Mouse (Mus musculus): ENCODE data around the gene Col12a1. TPM values are rescaled to one million over a fixed set of nuclear protein-coding genes. Genes with fewer than 3 reads are reported as not detected.

The Col12a1 gene
- polyA plus RNA-seq (2015; fragmentation: Nextera tagmentation; extraction: Ambion mirVana) = 21.6 and 31.0 TPM in 2 replicates

DNA sequence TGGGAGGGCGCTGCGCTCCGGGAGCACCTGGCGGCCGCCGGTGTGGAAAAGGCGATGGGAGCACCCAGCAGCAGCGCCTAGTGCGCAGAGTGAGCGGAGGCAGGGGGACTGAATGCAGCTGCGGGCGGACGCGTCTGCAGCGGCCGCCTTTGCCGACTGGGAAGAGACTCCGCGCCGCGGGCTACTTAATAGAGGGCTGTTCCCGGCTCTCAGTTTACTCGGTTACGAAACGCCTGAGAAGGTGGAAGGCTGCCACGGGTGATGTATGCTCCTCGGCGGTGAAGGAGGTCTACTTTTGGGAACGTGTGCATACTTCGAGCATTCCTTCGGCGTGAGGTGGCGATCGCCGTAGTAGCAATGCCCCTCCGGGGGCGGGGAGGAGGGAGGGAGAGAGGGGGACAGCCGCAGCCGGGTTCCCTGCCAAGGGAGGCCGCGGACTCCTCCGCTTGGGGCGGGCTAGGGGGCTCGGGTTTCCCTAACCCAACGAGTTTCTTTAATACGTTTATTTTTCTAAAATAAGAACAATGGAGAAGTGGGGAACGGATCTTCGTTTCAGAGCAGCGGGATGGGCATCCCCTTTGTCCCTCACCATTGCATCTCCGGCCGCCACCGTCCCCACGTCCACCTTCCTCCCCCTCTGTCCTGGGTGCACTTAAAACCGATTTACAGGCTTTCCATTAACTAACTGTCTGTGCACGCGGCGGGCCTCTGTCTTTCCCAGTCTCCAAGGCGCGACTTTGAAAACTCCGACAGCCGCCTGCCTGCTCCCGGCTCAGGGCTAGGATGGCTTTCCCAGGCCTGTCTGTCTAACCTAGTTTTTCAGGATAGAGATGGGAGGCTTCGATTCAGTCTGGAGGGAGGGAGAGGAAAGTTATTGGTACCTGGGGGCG is at the start of gene Col12a1:
Gene Col12a1, minus strand, starts transcription at position 351 of the 890 bp plus-strand sequence.
- TF ChIP-seq CTCF (IDR thresholded peaks at IDR 0.05; ENCODE audit: low read depth) = peak; percentile 18
- TF ChIP-seq EP300 (optimal IDR thresholded peaks at IDR 0.05) = no peak
- Histone ChIP-seq H3K9ac (ENCODE audit: low read length) (peak within 1 kb of the TSS; percentile 72), H3K9me3 (ENCODE audit: control insufficient read depth, low read length) (no peaks in the 10 kb centered on the region), H3K4me2 (replicated peaks; ENCODE audit: low read depth) (peak within 1 kb of the TSS; percentile 79), H3K36me3 (ENCODE audit: control insufficient read depth, insufficient read depth, low read length) (no peaks in the 10 kb centered on the region), H3K4me1 (replicated peaks; ENCODE audit: control insufficient read depth, insufficient read depth) (no peaks in the 10 kb centered on the region), H3K27me3 (ENCODE audit: control insufficient read depth, insufficient read depth, low read length) (no peaks in the 10 kb centered on the region), H3K4me3 (ENCODE audit: low read depth, low read length) (peak within 1 kb of the TSS; percentile 62), H3K27ac (replicated peaks) (peak within 1 kb of the TSS; percentile 83)
- DNase-seq (ENCODE audit: low spot score) (peak; percentile 63), ATAC-seq (ENCODE audit: low FRiP score, low TSS enrichment) (peak; percentile 75)
- under 1% methylated on average over 64 of the region's 64 CpGs for WGBS

DNA sequence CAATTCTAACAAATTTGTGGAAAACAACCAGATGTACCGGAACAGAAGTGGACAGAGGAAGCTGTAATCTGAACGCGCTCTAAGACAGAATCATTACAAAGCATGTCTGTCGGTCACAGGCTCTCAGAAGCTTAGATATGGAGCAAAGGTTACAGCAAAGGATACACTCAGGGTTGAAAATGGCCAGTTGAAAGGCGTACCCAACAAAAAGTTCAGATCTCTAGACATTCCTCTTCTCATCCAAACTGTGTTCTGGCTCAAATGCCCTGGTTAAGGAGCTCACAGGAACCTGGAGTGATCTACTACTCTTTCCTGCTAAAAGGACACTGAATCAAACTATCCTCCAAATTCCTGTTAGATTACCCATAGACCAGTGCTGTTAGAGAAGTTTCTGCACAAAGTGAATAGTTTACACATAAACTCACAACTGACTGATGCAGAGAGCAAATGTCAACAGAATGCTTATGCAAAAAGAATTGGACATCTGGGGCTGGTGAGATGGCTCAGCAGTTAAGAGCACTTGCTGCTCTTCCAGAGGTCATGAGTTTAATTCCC is 48.4 kb upstream of the Col12a1 start:
- H3K9ac ChIP-seq (ENCODE audit: low read length) = no peak overlapping the region
- WGBS = 90% methylated on average over 5 of the region's 5 CpGs
- H3K9me3 ChIP-seq (ENCODE audit: control insufficient read depth, low read length) = no peaks in the 10 kb centered on the region
- no peak for ATAC-seq (ENCODE audit: low FRiP score, low TSS enrichment)
- H3K27me3 ChIP-seq (ENCODE audit: control insufficient read depth, insufficient read depth, low read length) = no peaks in the 10 kb centered on the region
- H3K4me1 ChIP-seq (replicated peaks; ENCODE audit: control insufficient read depth, insufficient read depth) = no peaks in the 10 kb centered on the region
- H3K4me3 ChIP-seq (ENCODE audit: low read depth, low read length) = no peak overlapping the region
- no peak for DNase-seq (ENCODE audit: low spot score)
- no peak overlapping the region for H3K4me2 ChIP-seq (replicated peaks; ENCODE audit: low read depth)
- H3K36me3 ChIP-seq (ENCODE audit: control insufficient read depth, insufficient read depth, low read length) = no peaks in the 10 kb centered on the region
- no peak; the same call in 1 of the 2 replicates for TF ChIP-seq CTCF (IDR thresholded peaks at IDR 0.05; ENCODE audit: low read depth)
- TF ChIP-seq EP300 (optimal IDR thresholded peaks at IDR 0.05) = no peak
- no peak overlapping the region for H3K27ac ChIP-seq (replicated peaks)

DNA sequence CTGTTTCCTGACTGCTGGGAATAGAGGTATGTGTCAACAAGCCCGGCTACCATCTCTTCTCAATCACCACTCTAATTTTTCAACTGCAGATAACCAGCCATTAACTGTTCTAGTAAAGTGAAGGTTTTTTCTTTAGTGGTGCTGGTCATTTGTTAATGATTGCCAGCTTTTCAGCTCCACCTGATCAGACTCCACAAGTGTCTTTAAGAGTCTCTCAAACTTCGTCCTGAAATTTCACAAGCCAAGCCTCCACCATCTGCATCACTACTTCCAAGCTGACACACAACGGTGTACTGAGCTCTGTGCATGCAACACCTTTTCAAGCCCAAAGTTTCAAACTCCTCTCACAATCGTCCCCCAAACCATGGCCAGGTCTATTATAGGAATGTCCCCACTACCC is 46.7 kb upstream of the Col12a1 start:
- H3K9ac ChIP-seq (ENCODE audit: low read length) = no peak overlapping the region
- no peak for ATAC-seq (ENCODE audit: low FRiP score, low TSS enrichment)
- 76% methylated on average over 4 of the region's 4 CpGs for WGBS

DNA sequence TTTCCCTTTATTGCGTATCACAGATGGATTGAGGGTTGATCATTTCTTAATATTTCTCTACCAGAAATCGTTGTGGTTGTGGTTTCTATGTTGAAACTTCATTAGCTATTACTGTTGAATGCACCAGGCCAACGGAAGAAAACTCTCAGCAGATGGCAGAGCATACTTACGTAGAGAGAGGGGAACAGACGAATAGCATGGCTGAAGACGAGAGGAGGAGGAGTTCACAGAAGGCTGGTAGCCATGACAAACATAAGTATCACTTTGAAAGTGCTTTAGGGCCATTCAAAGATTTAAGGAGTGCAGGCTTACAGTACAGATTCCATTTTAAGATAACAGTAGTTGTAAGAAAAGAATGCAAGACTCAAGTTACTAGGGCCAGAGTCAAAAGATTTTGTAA is 43.9 kb upstream of the Col12a1 start:
- Histone ChIP-seq H3K4me2 (replicated peaks; ENCODE audit: low read depth) (no peak overlapping the region), H3K4me3 (ENCODE audit: low read depth, low read length) (no peak overlapping the region), H3K27me3 (ENCODE audit: control insufficient read depth, insufficient read depth, low read length) (no peaks in the 10 kb centered on the region), H3K9me3 (ENCODE audit: control insufficient read depth, low read length) (no peaks in the 10 kb centered on the region), H3K9ac (ENCODE audit: low read length) (no peak overlapping the region), H3K36me3 (ENCODE audit: control insufficient read depth, insufficient read depth, low read length) (no peaks in the 10 kb centered on the region), H3K4me1 (replicated peaks; ENCODE audit: control insufficient read depth, insufficient read depth) (no peaks in the 10 kb centered on the region), H3K27ac (replicated peaks) (no peak overlapping the region)
- DNase-seq (ENCODE audit: low spot score) (no peak), ATAC-seq (ENCODE audit: low FRiP score, low TSS enrichment) (no peak)
- no peak for TF ChIP-seq CTCF (IDR thresholded peaks at IDR 0.05; ENCODE audit: low read depth)
- TF ChIP-seq EP300 (optimal IDR thresholded peaks at IDR 0.05) = no peak
- WGBS = 79% methylated on average over 6 of the region's 6 CpGs

More for the DNA sequence above, 46.7 kb upstream of the Col12a1 start:
- Histone ChIP-seq H3K4me2 (replicated peaks; ENCODE audit: low read depth) (no peak overlapping the region), H3K36me3 (ENCODE audit: control insufficient read depth, insufficient read depth, low read length) (no peaks in the 10 kb centered on the region), H3K9me3 (ENCODE audit: control insufficient read depth, low read length) (no peaks in the 10 kb centered on the region), H3K4me3 (ENCODE audit: low read depth, low read length) (no peak overlapping the region), H3K27me3 (ENCODE audit: control insufficient read depth, insufficient read depth, low read length) (no peaks in the 10 kb centered on the region), H3K4me1 (replicated peaks; ENCODE audit: control insufficient read depth, insufficient read depth) (no peaks in the 10 kb centered on the region), H3K27ac (replicated peaks) (no peak overlapping the region)
- no peak for DNase-seq (ENCODE audit: low spot score)
- no peak for TF ChIP-seq EP300 (optimal IDR thresholded peaks at IDR 0.05)
- no peak for TF ChIP-seq CTCF (IDR thresholded peaks at IDR 0.05; ENCODE audit: low read depth)

DNA sequence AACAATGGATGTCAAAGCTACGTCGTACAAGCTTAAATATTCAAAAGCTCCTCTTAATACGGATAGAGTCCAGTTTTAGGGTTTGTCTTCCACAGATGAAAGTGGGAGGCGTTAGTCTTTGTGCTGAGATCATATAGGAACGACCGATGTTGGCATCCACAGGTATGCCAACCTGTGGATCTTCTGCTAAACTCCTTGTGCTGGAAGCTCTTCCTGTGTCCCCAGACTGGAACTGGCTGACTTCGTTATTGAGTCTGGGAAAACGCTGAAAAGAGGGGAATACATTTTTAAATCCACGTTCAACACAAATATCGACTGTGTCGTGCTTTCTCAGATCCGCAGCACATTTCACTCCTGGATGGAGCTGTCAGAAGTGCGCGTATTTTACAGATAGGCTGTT is 41.4 kb upstream of the Col12a1 start:
- Histone ChIP-seq H3K27me3 (ENCODE audit: control insufficient read depth, insufficient read depth, low read length) (no peaks in the 10 kb centered on the region), H3K9me3 (ENCODE audit: control insufficient read depth, low read length) (no peaks in the 10 kb centered on the region), H3K4me1 (replicated peaks; ENCODE audit: control insufficient read depth, insufficient read depth) (no peaks in the 10 kb centered on the region), H3K36me3 (ENCODE audit: control insufficient read depth, insufficient read depth, low read length) (peaks cover 1% of the 10 kb centered on the region; the same call in 1 of the 2 replicates), H3K27ac (replicated peaks) (peak overlapping the region; percentile 87), H3K4me2 (replicated peaks; ENCODE audit: low read depth) (peak overlapping the region; percentile 84), H3K9ac (ENCODE audit: low read length) (peak overlapping the region; percentile 75), H3K4me3 (ENCODE audit: low read depth, low read length) (peak overlapping the region; percentile 67)
- TF ChIP-seq CTCF (IDR thresholded peaks at IDR 0.05; ENCODE audit: low read depth) (no peak), EP300 (optimal IDR thresholded peaks at IDR 0.05) (no peak)
- 2% methylated on average over 14 of the region's 14 CpGs for WGBS
- ATAC-seq (ENCODE audit: low FRiP score, low TSS enrichment) (peak; percentile 20; the same call in 1 of the 2 replicates), DNase-seq (ENCODE audit: low spot score) (peak; percentile 19)
